Mouse (Mus musculus): ENCODE data around the gene 2310022A10Rik. TPM values are rescaled to one million over a fixed set of nuclear protein-coding genes. Genes with fewer than 3 reads are reported as not detected.

The 2310022A10Rik gene
- total RNA-seq, 2 experiments from 2014 or later: 25.9 to 27.1 TPM

GRCm38 (mm10) chr7:27592217-27592929, 39.3 kb downstream of the 2310022A10Rik start:
- DNase-seq (ENCODE audit: extremely low spot score in 1 of 2, low spot score in 2 of 2): peak in 1 of 2 experiments; percentile 51
- H3K27ac ChIP-seq: peak overlapping the region; percentile 99
- TF ChIP-seq CTCF (IDR thresholded peaks at IDR 0.05): no peak
- H3K4me3 ChIP-seq: peak overlapping the region; percentile 73
- intact Hi-C loops (cut with DNase I): loop anchor here (1.0 to 5.0 kb wide), 2 partner anchors 9 to 100 kb away; no protein-coding TSS in a partner anchor

DNA sequence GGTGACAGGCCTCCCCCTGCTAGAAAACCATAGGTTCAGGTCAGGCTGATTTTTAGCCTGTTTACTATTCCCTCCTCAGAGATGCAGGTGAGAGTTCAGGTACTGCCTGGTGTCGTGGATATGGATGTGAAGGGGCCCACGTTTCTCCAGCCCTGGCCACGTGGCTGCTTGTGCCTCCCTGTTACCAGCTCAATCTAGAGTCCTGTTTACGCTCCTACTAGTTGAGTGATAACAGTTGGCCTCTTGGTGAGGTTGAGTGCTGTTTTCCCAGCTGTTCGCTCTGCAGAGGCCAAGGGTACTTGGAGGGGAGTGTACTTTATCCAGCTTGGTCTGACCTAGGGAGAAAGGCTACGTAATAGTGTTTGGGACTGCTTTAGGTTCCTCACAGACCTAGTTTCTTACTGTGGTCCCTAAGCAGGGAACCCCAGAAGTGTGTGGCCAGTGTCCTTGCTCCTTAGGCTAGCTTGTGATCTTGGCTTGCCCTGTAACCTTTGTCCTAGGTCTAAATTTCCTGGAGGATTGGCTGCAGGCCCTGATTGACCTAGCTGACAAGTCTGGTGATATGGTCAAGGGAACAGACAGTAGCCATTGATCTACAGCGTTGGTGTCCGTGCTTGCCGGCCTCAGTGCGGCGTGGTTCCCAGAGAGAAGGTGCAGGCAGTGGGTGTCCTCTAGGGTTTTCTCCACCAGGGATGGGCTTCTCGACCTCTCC, 40.1 kb downstream of the 2310022A10Rik start:
- intact Hi-C loops (cut with DNase I): loop anchor here (1.0 to 5.0 kb wide), 2 partner anchors 8 to 101 kb away; no protein-coding TSS in a partner anchor
- peak overlapping the region; percentile 99 for H3K27ac ChIP-seq
- no peak for DNase-seq (ENCODE audit: extremely low spot score in 1 of 2, low spot score in 2 of 2)
- H3K4me3 ChIP-seq: peak overlapping the region; percentile 73
- no peak for TF ChIP-seq CTCF (IDR thresholded peaks at IDR 0.05)

DNA sequence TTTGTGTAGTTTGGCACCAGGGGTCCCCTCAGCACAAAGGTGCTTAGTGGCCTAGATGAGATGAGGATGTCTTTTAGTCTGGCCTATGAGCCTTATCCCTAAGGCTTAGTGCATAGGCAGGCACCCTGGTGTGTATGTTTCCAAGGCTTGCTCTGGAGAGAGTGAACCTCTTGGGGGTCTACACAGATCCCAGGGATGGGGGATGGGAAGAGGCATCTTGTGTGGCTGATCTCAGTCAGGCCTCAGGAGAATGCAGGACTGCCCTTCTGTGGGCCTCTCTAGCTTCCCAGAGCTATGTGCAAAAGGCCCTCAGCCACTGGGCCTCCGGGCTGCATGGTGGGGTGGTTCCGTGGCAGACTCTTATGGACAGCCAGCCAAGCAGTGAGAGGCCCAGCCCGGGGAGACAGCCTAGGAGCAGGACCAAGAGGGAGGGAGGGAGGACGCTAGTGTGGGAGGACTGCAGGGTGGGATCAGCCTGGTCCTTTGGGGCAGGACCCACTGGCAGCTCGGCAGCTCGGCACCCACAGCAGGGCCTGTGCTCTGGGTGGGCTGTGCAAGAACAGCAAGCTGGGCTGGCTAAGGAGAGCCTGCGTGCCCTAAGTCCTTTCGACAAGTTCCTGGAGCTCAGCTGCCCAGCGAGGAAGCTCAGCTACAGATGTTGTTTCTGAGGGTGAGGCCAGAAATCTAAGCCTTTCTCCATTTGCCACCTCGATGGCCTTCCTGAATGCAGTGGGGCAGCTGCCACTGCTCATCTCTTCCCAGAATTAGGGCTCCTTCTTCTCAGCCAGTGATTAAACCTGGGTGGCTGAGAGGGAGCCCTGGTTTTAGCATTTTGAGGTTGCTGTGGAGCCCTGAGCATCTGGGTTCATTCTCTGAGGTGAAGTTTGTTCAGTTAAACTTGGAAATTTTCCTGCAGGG, 43.8 kb downstream of the 2310022A10Rik start:
- peak overlapping the region; percentile 87 for H3K27ac ChIP-seq
- TF ChIP-seq CTCF (IDR thresholded peaks at IDR 0.05): no peak
- peak in 1 of 2 experiments; percentile 20 for DNase-seq (ENCODE audit: extremely low spot score in 1 of 2, low spot score in 2 of 2)
- intact Hi-C loops (cut with DNase I): no loop called here
- H3K4me3 ChIP-seq: no peak overlapping the region

DNA sequence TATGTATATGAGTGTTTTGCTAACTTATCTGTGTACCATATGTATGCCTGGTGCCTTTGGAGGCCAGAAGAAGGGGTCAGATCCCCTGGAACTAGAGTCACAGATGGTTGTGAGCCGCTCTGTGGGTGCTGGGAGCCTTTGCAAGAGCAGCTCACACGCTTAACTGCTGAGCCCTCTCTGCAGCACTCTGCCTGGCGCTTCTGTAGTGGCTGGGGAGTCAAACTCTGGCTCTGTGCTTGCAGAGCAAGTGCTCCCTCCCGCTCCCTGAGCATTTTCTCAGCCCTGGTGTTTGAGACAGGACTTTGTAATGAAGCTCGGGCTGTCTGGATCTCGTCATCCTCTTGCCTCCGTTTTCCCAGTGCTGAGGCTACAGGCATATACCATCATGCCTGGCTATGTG, 45.0 kb downstream of the 2310022A10Rik start:
- intact Hi-C loops (cut with DNase I): no loop called here
- Histone ChIP-seq H3K27ac (peak overlapping the region; percentile 87), H3K4me3 (no peak overlapping the region)
- peak in 1 of 2 experiments; percentile 34 for DNase-seq (ENCODE audit: extremely low spot score in 1 of 2, low spot score in 2 of 2)
- no peak for TF ChIP-seq CTCF (IDR thresholded peaks at IDR 0.05)

- DNase-seq (ENCODE audit: extremely low spot score in 1 of 2, low spot score in 2 of 2): peak; percentile 61 to 66
- H3K27ac ChIP-seq: peak overlapping the region; percentile 87
- no peak for TF ChIP-seq CTCF (IDR thresholded peaks at IDR 0.05)
- H3K4me3 ChIP-seq: no peak overlapping the region
- intact Hi-C loops (cut with DNase I): loop anchor here (1.0 to 5.0 kb wide), 3 partner anchors 9 to 86 kb away; partner anchors contain the start of gene Zfp607b
Observed at GRCm38 (mm10) chr7:27601628-27602027, 48.6 kb downstream of the 2310022A10Rik start.

- peak overlapping the region; percentile 87 for H3K27ac ChIP-seq
- no peak for DNase-seq (ENCODE audit: extremely low spot score in 1 of 2, low spot score in 2 of 2)
Observed at GRCm38 (mm10) chr7:27602161-27602560, 49.1 kb downstream of the 2310022A10Rik start.

DNA sequence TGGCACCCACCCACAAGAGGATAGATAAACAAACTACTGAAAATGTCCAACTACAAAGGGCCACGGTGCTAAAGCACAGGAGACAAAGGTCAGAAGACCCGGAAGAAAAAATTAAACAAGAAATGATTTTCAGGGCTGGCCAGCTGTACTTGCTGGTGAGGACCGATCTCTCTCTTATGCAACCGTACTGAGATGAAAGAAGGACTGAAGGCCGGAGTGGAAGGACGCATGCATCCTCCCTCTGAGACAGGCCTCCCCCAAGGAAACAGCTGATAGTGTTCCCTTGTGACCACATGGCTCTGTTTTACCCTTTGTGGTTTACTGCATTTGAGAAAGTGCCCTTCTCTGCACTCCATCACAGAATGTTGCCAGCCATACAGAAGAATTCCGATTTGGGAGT, 49.8 kb downstream of the 2310022A10Rik start:
- peak overlapping the region; percentile 87 for H3K27ac ChIP-seq
- intact Hi-C loops (cut with DNase I): loop anchor here (2.0 to 5.0 kb wide), 2 partner anchors 52 to 84 kb away; partner anchors contain the start of gene Zfp607b
- no peak for TF ChIP-seq CTCF (IDR thresholded peaks at IDR 0.05)
- no peak overlapping the region for H3K4me3 ChIP-seq
- no peak for DNase-seq (ENCODE audit: extremely low spot score in 1 of 2, low spot score in 2 of 2)

More at GRCm38 (mm10) chr7:27602161-27602560, 49.1 kb downstream of the 2310022A10Rik start:
- no peak for TF ChIP-seq CTCF (IDR thresholded peaks at IDR 0.05)
- intact Hi-C loops (cut with DNase I): loop anchor here (2.0 to 5.0 kb wide), 2 partner anchors 53 to 85 kb away; partner anchors contain the start of gene Zfp607b
- H3K4me3 ChIP-seq: no peak overlapping the region

DNA sequence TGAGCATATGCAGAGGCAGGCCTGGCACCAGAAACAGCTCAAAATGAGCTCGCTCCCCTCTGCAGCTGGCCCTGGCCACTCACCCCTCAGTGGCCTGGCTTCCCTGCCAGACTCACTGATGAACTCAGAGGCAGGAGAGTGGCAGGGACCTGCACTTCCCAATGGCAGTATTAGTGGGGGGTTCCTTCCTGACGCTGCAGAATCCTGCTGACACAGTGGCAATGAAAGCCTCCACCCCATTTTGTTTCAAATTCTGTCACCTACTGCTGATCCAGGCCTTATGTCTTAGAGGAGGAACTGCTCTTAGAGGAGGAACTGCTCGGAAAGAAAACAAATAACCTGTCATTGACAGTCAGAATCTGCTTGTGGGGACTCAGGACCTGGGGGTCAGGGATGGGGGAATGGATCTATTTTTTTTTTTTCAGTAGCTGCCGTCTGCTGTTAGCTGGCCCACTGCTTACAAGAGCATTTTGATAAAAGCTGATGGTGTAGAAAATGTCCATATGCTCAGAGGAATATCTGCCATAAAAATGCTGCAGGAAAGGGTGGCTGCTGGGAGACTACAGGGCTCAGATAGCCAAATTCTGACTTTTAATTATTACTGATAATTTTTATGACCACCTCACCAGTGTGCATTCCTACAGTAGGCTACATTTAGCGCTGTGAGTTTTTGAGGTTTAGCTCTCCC, 51.8 kb downstream of the 2310022A10Rik start:
- TF ChIP-seq CTCF (IDR thresholded peaks at IDR 0.05): no peak
- intact Hi-C loops (cut with DNase I): loop anchor here (5.0 kb wide), 1 partner anchor 82 kb away; the partner anchor contains the start of gene Zfp607b
- DNase-seq (ENCODE audit: extremely low spot score in 1 of 2, low spot score in 2 of 2): no peak
- Histone ChIP-seq H3K4me3 (no peak overlapping the region), H3K27ac (peak overlapping the region; percentile 87)

DNA sequence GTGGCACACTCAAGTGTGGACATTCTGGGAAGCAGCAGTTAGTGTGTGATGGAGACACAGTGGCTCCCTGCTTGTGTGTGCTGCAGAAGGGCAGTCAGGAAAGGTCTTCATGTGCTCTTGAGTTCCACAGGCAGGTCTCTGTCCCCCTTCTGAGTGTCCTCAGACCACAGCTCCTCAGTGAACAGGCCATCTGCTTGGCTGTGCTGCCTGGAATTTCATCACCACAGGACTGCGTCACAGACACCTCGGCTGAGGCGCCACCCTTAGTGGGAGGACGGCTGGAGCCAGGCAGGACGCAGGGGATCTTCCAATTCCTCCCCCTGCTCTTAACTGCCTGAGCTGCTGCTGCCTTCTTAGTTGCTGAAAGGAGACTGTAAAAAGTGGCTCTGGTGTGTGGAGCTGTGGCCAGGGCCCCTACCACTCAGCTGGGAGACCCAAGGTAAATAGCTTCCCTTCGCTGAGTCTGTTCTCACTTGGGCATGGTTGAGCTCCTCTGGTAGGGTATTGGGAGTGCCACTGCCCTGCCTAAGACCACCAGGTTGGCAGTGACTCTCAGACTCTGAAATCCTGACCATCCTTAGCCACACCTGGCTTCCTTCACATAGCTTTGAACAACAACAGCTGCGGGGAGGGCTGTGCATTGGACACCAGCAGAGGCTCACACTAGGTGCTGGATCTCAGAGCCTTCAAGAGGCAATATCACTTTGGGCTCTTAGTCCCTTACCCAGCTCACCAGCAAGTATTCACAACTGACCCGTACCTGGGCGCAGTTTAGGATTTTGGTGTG, 52.7 kb downstream of the 2310022A10Rik start:
- intact Hi-C loops (cut with DNase I): no loop called here
- TF ChIP-seq CTCF (IDR thresholded peaks at IDR 0.05): no peak
- Histone ChIP-seq H3K4me3 (peak overlapping the region; percentile 19; the same call in 1 of the 2 replicates), H3K27ac (peak overlapping the region; percentile 87)
- peak; percentile 52 to 77 for DNase-seq (ENCODE audit: extremely low spot score in 1 of 2, low spot score in 2 of 2)

Data from left cerebral cortex, adult 2 months (tissue).